Mouse (Mus musculus) liver, adult 2 months (tissue): ENCODE data around the gene Ltbp2. TPM values are rescaled to one million over a fixed set of nuclear protein-coding genes. Genes with fewer than 3 reads are reported as not detected.

Experiments used
- DNase-seq: peaks from one replicate; pipeline ENCODE4 v3.0.0-alpha.2; 2011; ENCODE audit warnings: low read depth, low spot score; ENCODE audit errors: extremely low read depth
- H3K27ac ChIP-seq: fragments of 200-500 bp; replicated peaks from 2 replicates; pipeline ENCODE4 v1.5.1; 2012; ENCODE audit warnings: low read depth, mild to moderate bottlenecking, control low read depth, inconsistent platforms, low read length; ENCODE audit not compliant: insufficient read depth
- H3K27me3 ChIP-seq: fragments of 200-500 bp; 2 replicates; pipeline ENCODE4 v1.6.1; 2012; ENCODE audit warnings: mild to moderate bottlenecking, moderate library complexity, low read length, inconsistent platforms; ENCODE audit not compliant: control insufficient read depth, insufficient read depth
- H3K36me3 ChIP-seq: fragments of 200-500 bp; 2 replicates; pipeline ENCODE4 v1.6.1; 2012; ENCODE audit warnings: low read length, inconsistent platforms; ENCODE audit not compliant: control insufficient read depth, insufficient read depth
- H3K4me1 ChIP-seq: fragments of 200-500 bp; 2 replicates; pipeline ENCODE4 v1.6.1; 2011; ENCODE audit warnings: low read length; ENCODE audit not compliant: control insufficient read depth, insufficient read depth
- H3K4me3 ChIP-seq: fragments of 200-500 bp; 2 replicates; pipeline ENCODE4 v1.5.1; 2011; ENCODE audit warnings: low read depth, mild to moderate bottlenecking, control low read depth, low read length, moderate library complexity; ENCODE audit not compliant: insufficient read depth
- H3K79me2 ChIP-seq: fragments of 200-500 bp; 2 replicates; pipeline ENCODE4 v1.6.1; 2012; ENCODE audit warnings: inconsistent platforms, mild to moderate bottlenecking, low read length, moderate library complexity; ENCODE audit not compliant: control insufficient read depth, insufficient read depth
- H3K9ac ChIP-seq: fragments of 200-500 bp; 2 replicates; pipeline ENCODE4 v1.6.1; 2012; ENCODE audit warnings: low read depth, mild to moderate bottlenecking, control low read depth, inconsistent platforms, low read length
- CTCF ChIP-seq: fragments of 200-500 bp; IDR thresholded peaks from 2 replicates; pipeline ENCODE4 v1.5.1; 2011; ENCODE audit warnings: low read depth, low read length, control low read depth
- POLR2A ChIP-seq: fragments of 200-500 bp; IDR thresholded peaks from 2 replicates; pipeline ENCODE4 v1.6.1; 2011; ENCODE audit warnings: low read length, control low read depth; ENCODE audit not compliant: insufficient read depth; ENCODE audit errors: extremely low read depth
- WGBS: fragments of 180-500 bp; shearing (Covaris S2); methylation state at CpG from one replicate; pipeline ENCODE4 v1.1.7; 2018; 5-methylcytosine and 5-hydroxymethylcytosine counted together
- polyA plus RNA-seq: library from polyadenylated mRNA; depleted of rRNA; stranded (reverse); fragments of >200 nt; gene quantifications from 2 replicates; pipeline ENCODE4 v1.2.3, GENCODE M21; 2012
- total RNA-seq: library from RNA; depleted of rRNA; stranded (reverse); fragments of >200 nt; gene quantifications from 2 replicates; pipeline ENCODE4 v1.2.3, GENCODE M21; 2014

Gene Ltbp2
- total and polyA plus RNA-seq, 2 experiments = 0.65 to 1.7 TPM

DNA sequence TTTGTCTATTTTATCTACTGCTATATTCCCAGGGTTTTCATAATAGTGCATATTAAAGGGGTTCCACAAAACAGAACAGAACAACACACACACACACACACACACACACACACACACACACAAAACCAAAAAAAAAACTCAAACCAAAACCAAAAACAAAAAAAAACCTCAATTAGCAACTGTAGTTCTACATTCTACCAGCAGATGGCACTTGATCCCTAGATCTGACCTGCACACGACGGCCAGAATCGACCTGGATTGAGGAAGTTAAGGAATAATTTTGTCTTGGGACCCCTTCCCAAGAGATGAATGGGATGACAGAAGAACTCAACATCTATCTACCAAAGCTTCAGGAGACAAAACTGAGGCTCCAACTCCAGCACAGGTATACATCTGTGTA is 2.9 kb downstream of the Ltbp2 start:
- no peak overlapping the region for H3K4me3 ChIP-seq
- peaks cover 12% of the 10 kb centered on the region for H3K27me3 ChIP-seq

DNA sequence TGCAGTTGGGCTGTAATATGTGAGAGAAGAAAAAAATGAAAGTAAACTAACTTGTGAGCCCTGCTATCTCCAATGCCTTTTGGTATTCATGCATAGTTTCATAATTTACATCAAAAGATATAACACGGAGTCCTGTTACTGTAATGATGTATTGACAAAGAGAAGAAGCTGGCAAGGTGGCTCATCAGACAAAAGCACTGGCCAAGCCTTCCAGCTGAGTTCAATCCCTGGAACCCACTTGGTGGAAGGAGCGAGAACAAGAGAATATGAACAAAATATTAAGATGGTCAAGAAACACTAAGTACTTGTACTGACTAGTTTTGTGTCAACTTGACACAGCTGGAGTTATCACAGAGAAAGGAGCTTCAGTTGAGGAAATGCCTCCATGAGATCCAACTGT is 4.0 kb downstream of the Ltbp2 start:
- Histone ChIP-seq H3K27ac (no peak overlapping the region), H3K79me2 (no peaks in the 10 kb centered on the region), H3K4me3 (no peak overlapping the region), H3K4me1 (peaks cover 9% of the 10 kb centered on the region), H3K27me3 (peaks cover 12% of the 10 kb centered on the region), H3K36me3 (no peaks in the 10 kb centered on the region), H3K9ac (no peak overlapping the region)
- DNase-seq = no peak
- TF ChIP-seq CTCF (no peak), POLR2A (no peak)
- 63% methylated on average over 2 of the region's 2 CpGs for WGBS

More for the DNA sequence above, 2.9 kb downstream of the Ltbp2 start:
- no peaks in the 10 kb centered on the region for H3K79me2 ChIP-seq
- DNase-seq = peak; percentile 33
- peak; percentile 64; the same call in 1 of the 2 replicates for TF ChIP-seq CTCF
- no peak for TF ChIP-seq POLR2A
- H3K9ac ChIP-seq = no peak overlapping the region
- WGBS = under 1% methylated on average over 3 of the region's 3 CpGs
- peaks cover 9% of the 10 kb centered on the region for H3K4me1 ChIP-seq
- no peak overlapping the region for H3K27ac ChIP-seq
- H3K36me3 ChIP-seq = no peaks in the 10 kb centered on the region

DNA sequence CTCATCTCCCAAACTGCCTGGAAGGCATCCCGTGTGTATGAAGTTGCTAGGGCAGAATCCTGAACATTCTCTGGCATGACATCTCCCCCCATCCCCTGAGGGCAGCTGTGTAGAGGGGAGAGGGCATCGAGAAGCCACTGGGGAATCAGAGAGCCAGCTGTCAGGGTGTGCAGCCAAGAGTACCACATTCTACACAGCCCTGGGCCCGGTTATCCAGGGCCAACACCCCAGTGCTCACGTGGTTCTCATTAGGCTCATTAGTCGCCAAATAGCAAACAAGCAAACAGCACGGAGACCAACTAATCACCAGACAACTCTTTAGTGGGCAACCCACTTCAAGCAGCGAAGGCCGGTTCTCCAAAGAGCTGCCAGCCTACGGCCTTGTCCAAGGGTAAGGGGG is 10.9 kb downstream of the Ltbp2 start:
- no peak for DNase-seq
- Histone ChIP-seq H3K27me3 (no peaks in the 10 kb centered on the region), H3K9ac (no peak overlapping the region), H3K79me2 (no peaks in the 10 kb centered on the region), H3K4me3 (no peak overlapping the region), H3K27ac (no peak overlapping the region), H3K36me3 (no peaks in the 10 kb centered on the region), H3K4me1 (no peaks in the 10 kb centered on the region)
- TF ChIP-seq POLR2A = no peak
- TF ChIP-seq CTCF = no peak
- 77% methylated on average over 9 of the region's 9 CpGs for WGBS

DNA sequence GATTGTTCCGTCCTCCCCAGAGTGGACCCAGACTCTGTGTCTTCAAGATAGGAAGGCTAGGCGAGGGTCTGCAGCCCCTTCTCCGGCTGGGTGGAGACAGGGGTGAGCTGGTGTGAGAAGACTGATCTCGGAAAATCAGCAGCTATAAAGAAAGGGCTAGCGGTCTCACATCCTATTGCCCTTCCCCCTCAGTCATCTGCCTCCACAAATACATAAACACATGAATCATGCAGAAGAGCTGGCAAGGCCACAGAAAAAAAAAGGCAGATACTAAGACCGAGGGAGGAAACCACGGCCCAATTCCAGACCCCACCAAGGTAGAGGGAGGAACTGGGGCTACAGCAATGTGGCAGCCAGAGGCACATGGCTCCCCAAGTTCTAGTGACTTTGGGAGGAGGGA is 11.5 kb downstream of the Ltbp2 start:
- Histone ChIP-seq H3K4me1 (no peaks in the 10 kb centered on the region), H3K79me2 (no peaks in the 10 kb centered on the region), H3K4me3 (no peak overlapping the region), H3K36me3 (no peaks in the 10 kb centered on the region), H3K27ac (no peak overlapping the region), H3K27me3 (no peaks in the 10 kb centered on the region), H3K9ac (no peak overlapping the region)
- 63% methylated on average over 7 of the region's 7 CpGs for WGBS
- TF ChIP-seq POLR2A = no peak
- no peak for TF ChIP-seq CTCF
- no peak for DNase-seq

DNA sequence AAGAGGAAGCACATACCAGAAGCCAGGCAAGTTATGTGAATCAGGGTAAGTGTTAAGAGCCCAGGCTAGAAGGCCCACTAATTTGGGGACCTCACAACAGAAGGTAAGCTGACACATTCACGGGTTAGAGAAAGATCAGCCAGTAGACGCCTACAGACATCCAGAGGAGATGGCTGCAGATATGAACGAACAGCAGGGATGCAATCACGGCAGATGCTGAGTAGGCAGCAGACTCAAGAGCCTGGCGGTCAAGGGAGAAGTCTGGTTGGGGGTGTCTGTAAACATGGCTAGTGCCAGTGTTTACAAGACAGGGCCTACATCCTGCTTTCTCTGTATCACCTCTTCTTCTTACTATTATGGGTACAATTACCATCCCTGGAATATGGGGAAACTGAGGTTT is 13.1 kb downstream of the Ltbp2 start:
- 79% methylated on average over 5 of the region's 5 CpGs for WGBS
- H3K36me3 ChIP-seq = no peaks in the 10 kb centered on the region
- no peak overlapping the region for H3K4me3 ChIP-seq
- H3K27me3 ChIP-seq = no peaks in the 10 kb centered on the region
- H3K27ac ChIP-seq = no peak overlapping the region
- H3K4me1 ChIP-seq = no peaks in the 10 kb centered on the region
- no peak for DNase-seq
- H3K79me2 ChIP-seq = no peaks in the 10 kb centered on the region
- H3K9ac ChIP-seq = no peak overlapping the region
- TF ChIP-seq POLR2A (no peak), CTCF (no peak)

DNA sequence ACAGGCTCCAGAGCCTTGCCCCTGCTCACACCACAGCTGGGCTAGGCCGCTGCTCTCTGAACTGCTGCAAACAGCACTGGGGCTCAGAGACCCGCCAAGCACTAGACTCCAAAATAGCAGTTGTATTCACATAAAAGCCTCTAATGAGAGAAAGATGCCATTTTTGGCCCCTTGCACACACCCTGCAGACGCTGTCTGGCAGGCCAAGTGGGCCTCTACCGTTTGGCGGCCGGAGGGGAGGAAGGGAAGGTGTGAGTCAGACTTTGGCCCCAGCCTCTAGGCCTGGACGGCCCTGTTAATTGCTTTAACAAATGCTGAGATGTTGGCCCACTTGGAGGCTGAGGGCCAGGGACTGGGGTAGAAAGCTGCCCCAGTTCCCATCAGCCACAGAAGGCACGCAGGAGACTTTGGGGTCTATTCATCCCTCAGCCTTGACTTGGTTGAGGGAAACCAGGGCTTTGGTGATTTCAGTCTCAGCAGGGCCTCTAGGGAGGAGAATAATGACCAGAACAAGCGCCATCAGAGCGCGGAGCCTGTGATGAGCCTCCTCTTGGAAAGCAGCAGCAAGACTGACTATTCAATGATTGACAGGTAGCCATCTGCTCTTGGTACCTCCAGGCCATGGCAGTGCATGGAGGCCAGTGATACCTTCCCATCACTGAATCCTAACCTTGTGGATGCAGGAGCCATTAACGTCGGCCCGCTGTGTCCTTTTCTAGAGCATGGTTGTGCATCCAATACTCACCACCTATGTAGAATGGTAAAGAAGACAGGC is 14.0 kb downstream of the Ltbp2 start:
- no peaks in the 10 kb centered on the region for H3K27me3 ChIP-seq
- no peaks in the 10 kb centered on the region for H3K79me2 ChIP-seq
- no peak overlapping the region for H3K4me3 ChIP-seq
- H3K36me3 ChIP-seq = no peaks in the 10 kb centered on the region
- no peak overlapping the region for H3K27ac ChIP-seq
- no peaks in the 10 kb centered on the region for H3K4me1 ChIP-seq
- no peak for DNase-seq
- WGBS = 88% methylated on average over 14 of the region's 14 CpGs
- no peak overlapping the region for H3K9ac ChIP-seq
- TF ChIP-seq CTCF = no peak
- no peak for TF ChIP-seq POLR2A
